Mouse (Mus musculus) heart, adult 9 months (tissue): Measurements from ENCODE around the gene Psmd14.

Experiments used
- DNase-seq, 2 experiments: peaks; one replicate each; pipeline ENCODE4 v3.0.0; 2022; ENCODE audit warnings: low spot score in 2 of 2

Psmd14 gene

DNA sequence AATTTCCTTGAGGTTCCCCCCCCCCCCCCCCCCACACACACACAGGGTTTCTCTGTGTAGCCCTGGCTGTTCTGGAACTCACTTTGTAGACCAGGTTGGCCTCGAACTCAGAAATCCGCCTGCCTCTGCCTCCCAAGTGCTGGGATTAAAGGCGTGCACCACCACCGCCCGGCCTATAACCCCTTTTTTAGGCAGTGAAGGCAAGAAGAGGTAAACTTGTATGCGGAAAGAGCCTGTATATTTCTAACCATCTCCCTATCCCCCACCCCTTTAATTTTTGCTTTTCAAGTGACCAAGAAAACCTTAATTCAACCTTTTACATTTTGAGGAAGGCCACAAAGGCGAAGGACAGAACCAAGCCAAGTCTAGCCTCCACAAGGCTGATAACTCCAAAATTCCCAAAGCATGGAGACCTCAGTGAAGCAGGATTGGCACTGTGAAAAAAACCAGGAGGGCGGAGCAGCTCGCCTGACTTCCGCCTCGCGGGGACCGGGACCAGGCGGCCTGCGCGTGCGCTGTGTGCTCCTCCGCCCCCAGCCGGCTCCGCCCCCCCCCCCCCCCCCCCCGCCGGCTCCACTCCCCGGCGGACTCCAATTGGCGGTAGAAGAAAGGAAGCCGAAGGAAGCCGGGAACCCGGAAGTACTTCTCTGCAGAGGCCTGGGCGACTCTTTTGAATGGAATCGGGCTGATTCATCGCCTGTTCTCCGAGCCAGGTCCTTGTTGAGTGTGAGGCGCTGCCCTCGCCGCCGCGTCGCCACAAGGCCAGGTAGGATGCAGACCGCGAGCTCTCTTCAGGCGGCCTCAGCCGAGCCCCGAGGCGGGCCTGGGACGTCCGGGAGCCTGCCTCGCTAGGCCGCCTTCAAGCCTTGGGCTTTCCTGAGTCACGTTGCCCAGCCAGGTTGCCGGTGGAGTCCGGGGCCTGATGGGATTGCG lies at the start of gene Psmd14:
Psmd14 (plus strand) TSS at position 587 of the 933 bp plus-strand sequence.
- DNase-seq = peak; percentile 88 to 89

DNA sequence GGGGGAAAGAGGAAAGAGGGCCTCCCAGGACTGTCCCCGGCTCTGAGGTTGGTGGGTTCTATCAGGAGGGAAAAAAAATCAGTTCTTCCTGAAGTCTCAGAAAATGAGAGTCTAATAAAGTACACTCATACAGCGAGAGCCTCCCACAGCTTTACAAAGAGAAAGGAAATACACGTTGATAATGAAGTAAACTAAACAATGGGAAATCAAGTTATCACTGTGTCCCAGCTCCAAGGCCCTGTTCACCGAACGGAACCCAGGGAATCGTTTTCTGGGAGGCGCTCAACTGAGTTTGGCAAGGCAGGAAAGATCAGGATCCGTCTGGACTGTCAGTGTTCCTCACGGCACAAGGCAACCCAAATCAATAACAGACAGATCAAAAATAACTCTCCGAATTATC lies 48.7 kb upstream of the Psmd14 start:
- no peak for DNase-seq

DNA sequence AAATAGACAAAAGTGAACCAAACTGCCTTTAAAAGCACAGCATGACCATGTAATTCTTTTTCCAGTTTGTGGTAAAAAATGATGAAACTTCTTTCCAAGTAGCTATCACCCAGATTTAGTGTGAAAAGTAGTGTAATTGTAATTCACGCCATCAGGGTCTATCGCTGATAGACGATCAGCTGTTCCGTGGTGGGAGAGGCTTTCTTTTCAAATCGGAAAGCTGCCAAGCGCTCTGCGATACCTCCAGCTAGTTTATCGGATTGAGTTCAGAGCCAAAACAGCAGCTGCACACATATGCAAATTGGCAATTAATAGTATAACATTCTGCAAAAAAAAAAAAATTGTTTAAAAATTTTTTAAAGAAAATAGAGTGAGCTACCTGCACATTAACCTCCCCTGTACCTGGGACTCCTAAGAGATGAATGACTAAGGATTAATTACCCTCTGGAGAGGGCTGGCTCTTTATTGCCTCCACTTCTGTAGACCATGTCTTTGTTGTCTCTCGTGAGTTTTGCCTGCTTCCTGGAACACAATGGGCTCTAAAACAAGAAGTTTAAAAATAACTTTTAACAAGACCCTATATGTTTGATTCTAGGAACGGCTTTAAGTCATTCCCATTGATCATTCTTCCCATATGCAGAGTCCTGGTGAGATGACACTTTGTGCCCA lies 47.8 kb upstream of the Psmd14 start:
- no peak for DNase-seq

DNA sequence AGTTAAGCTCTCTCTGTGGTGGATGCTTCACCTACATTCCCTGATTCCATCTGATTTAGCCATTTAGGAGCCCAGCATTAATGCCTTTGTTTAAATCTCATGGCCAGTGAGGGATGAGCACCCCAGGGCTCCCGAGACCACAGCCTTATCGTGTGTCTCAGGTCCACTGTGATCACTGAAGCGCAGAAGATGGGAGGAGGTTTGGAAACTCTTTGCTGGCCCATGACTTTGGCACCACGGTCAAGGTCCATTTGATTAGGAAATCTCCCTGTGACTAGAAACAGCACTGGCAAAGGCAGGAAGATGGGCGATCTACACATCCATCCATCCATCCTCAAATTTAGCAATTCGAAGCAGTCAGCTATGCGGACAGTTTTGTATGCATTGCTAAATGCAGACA lies 44.1 kb upstream of the Psmd14 start:
- DNase-seq = no peak

DNA sequence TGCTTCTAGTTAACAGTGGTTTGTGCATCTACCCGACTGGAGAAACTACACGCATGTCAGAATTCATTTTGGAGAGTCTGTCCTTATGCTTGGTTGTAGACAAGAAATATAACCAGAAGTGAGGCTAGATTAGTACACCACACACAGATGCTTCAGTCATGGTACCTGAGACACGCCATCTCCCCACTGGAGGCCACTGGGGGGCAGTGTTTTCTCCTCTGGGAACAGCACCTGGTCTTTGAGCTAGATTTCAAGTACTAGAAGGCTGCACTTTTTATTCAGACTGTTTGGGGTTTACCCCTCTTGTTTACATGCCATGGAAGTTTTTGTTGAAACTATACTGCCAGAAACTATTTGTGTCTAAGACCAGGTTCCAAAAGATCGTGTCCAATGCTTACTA lies 43.2 kb upstream of the Psmd14 start:
- DNase-seq = no peak

DNA sequence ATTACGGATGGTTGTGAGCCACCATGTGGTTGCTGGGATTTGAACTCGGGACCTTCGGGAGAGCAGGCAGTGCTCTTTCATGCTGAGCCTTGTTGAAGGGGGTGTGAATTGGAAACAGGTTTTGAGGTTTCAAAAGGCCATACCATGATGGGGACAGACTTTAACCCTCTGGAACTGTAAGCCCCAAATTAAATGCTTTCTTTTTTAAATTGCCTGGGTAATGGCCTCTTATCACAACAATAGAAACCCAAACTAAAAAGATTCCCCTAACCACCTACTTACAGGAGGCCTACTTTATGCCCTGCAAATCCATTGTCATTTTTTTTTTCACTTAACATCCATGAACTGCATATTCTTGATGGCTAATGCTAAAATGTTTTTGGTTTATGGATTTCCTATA lies 36.9 kb upstream of the Psmd14 start:
- DNase-seq = no peak

DNA sequence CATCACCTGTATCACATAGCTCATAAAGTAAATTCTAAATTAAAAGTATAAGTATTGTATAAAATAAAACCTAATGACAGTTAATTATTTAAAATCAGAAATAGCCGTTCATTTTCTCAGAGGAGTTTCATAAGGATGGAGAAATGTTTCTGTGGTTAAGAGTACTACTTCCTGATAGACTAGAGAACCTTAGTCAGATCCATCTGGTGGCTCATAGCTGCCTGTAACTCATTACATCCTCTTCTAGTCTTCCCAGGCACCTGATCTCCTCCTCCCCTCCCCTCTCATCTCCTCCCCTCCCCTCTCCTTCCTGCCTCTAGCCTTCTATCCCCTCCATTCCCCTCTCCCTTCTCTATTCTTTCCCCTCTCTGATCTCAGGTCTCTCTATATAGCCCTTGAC lies 29.9 kb upstream of the Psmd14 start:
- DNase-seq = no peak

DNA sequence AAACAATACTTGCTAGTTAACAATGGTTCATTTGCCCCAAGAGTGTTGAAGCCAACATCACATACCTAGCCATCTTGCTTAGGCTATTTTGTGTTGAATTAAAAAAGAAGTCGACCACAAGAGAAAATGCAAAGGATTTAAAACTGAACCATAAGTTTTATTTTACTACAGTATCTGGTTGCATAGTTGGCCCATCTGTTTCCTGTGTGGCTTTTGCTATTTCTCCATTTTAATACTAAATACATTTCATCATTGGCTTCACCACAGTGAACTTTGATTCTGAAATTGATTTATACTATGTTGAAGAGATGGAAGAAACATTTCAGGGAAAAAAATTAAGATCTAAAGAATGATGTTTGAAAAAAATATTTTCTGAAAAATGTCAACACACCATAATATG lies 25.0 kb upstream of the Psmd14 start:
- no peak for DNase-seq

DNA sequence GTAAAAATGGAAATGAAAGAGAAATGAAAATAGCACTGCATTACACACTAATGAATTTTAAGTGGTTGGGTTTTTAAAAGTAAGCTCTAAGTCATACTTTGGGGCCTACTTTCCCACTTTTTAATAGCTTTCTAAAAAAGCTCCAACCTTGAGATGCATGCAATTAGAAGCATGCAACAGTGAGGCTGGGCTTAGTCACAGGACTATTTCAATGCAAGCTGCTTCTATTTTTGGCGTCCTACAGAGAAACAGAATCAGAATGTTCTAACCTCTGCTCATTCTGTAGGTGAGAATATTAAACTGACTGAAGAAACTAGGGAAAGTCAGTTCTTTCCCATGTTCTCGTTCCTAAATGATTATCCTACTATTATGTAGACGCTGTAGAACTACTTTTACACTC lies 22.4 kb upstream of the Psmd14 start:
- no peak for DNase-seq

DNA sequence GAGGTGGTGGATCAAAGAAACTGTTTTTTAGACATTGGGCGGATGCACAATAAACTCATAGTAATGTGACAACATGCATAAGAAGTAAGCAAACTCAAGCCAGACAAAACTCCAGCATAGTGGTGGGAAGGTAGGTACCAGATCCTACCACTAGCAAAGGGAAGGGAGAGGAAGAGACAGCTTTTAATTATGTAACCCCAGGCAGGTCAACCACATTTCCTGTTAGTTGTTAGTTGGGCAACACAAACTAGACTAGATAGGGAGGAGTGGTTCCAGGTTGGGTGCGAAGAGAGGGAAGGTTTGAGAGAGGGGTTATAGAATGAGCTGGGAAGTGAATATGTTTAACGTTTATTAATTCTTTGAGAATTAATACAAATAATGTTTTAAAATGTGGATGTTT lies 1.9 kb upstream of the Psmd14 start:
- no peak for DNase-seq

DNA sequence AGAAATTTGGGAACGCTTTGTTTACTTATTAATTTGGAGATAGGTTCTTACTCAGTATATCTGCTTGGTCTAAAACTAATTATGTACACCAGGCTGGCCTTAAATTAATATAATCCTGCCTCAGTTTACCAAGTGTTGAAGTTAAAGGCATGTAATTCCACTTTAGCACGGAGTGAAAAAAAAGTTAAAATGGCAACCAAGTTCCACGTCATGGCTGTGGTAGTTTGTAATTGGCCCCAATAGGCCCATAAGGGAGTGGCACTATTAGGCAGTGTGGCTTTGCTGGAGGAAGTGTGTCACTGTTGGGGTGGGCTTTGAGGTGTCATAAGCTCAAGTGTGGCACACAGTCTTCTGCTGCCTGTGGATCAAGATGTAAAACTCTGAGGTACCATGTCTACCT lies 1.0 kb downstream of the Psmd14 start:
- no peak for DNase-seq

DNA sequence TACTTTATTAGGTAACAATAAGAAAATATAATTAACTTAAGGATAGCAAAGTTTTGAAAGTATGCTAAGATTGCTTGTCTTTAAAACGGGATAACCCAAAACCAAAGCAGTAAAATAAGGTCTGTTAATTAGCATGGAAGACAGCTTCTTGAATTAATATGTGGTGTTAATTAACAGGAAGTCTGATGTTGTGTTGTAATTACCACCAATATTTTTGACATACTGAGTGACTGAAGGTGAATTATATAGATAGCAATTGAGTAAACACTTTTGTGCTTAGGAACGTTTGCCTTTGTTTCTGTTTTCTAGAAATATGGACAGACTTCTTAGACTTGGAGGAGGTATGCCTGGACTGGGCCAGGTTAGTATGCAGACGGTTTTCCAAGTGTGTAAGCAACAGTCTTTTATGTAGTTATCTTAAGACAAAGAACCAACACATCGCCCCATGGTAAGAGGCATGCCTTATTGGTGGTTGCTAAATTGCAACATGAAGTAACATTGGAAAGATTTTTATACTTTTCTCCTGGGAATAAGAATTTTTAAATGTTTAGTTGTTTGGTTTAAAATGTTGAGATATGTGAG lies 11.0 kb downstream of the Psmd14 start:
- no peak for DNase-seq

DNA sequence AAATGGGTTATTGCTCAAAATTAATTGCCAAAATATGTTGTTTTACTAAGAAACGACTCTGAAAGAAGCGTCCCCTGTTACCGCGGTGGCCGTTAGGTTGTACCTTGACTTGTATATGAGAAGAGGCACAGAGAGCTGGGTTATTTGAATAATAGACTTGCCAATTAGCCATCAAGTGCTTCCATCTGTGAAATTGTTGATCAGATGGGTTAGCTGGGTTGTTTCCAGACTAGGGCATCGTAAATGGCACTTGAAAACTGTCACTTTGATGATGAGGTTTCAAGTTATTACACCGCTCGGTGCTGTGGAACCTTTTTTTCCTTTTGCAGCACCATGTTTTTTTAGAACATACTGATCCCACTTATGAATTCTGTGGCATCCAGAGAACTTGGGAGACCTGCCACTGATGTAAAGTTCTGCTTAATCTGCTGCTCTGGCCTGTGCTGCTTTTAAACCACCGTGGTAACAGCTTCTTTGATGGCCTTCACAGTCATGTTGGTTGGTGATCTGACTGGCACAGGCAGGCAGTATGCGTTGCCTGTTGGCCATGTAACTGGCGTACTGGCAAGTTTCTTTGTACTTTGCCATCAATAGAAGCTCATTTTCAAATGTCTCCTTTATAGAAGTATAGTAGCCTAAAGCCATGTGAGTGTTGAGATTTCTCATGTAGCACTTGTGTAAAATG lies 21.4 kb downstream of the Psmd14 start:
- DNase-seq = no peak

DNA sequence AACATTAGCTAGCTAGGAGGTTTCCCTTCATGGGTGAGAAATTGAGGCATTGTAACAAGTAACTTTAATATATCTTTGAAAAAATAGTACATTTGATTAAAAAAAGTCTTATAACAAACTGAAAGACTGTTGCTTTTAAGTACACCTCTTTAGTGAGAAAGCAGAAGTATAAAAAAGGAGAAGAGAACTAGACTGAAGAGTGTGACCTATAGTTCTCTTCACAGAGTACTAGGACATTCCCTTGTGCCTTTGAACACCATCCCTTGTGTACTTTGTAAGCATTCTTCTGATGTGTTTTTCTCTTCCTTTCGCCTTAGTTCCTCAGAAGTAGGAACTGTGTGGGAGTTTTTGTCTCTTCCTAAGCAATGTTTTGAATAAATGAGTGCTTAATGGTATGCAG lies 22.7 kb downstream of the Psmd14 start:
- DNase-seq = no peak

DNA sequence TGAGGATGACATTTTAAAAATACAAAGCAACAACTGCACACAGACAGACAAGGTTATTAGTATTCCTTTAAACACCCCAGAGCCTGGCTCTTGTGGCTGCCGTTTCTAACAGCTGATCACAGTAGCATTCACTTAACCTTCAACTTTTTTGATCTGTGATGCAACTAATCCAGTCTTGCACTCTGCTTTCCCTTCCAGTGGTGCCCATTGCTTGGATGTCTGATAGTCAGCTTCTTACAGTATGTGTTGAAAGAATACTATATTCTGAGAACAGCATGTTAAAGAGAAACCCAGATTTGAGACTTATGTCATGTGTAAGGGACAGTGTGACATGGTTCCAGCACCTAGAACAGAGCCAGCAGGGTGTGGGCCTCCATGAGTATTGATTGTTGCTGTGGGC lies 34.6 kb downstream of the Psmd14 start:
- no peak for DNase-seq

DNA sequence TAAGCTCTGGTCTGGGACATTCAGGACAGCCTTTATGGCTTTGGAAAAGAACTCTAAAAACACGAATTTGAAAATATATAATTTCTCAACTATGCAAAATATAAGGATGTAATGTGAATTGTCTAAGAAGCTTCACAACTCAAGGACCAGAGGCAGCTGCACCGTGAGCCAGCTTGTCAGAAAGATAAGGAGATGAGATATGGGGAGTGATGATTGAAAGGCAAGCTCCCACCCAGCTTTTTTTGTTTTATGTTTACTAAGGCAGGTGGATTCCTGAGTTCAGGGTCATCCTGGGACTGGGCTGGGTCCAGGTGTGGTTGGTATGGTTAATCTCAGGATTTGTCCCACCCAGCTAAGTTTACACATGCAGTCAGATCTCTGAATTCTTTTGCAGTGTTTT lies 35.1 kb downstream of the Psmd14 start:
- DNase-seq = no peak

DNA sequence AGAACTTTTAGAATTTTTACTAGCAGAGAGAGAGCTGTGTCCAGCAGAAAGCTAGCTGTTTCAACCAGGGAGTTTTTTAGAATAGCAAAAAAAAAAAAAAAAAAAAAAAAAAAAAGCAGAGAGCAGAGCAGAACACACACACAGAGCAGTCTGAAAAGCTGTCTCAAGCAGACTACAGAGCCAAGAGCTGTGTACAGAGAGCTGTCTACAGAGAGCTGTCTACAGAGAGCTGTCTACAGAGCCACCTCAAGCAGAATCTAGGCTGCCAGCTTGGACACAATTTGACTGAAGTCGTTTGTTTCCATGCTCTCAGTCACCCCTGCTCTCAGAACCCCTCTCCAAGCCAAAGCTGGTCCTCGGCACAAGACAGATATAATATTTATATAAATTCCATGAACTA lies 35.9 kb downstream of the Psmd14 start:
- DNase-seq = no peak

DNA sequence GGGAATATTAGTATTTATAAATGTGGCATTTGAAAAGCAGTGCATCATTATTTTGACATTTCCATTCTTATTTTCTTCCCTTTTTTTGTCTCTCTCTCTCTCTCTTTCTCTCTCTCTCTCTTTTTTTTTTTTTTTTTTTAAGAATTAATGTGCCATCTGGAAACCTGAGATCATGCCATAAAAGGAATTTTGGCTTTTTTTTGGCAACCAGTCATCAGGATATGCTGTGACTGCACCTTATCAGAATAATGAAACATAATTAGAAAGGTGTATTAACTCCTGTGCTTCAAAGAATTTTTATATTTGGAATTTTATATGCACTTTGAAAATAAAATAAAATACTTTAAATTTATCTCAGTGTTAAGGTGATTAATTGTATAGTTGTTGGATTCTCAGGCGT lies 39.2 kb downstream of the Psmd14 start:
- DNase-seq = no peak

DNA sequence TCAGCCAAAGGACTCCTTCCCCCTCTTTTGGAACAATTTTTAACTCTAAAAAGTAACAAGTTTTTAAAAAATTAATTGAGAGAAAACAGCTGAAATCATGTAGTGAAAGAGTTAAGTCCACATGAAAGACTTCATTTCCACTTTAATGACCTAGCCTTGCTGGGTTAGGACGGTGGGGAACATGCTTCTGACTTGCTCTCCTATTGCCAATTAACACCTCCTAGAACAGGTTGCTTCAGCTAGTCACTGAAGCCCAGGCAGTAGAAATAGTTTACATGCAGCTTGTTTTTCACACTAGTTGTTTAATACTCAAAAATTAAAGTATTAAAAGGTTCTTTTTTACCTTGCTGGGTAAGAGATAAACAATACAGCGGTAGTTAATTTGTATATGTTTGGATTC lies 39.8 kb downstream of the Psmd14 start:
- DNase-seq = no peak

DNA sequence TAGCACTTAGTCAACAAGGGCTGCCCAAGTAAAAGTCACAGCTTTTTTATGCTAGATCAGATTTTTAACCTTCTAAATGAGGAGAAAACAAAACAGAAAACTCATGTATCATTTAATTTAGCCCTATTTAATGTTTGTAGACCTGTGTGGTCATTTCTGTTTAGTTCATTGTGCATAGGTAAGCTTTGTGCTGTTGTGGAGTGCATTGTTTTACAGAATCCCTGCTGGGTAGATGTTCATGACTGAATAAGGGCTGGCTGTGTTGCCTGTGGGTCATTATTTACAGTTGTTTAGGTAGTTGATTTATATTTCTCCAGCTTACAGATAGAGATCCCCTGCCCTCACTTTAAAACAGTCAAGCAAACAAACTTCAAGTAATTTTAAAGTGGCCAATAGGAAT lies 40.9 kb downstream of the Psmd14 start:
- DNase-seq = no peak

DNA sequence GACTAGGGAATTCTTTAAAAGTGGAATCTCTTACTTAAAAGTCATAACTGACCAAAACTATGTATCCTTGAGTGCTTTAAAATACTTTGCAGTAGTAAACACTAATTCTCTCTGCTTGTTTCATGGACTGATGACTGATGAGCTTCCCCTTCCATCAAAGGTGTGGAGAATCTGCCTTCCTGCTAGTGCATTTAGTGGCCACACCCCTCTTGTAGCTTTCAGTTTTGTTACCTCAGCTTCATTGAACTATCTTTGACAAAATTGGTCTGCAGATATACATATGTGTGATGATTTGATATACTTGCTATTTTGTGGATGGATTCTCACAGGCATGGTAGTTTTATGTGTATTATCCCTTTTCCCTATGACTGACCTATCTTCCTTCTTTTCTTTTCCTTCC lies 43.5 kb downstream of the Psmd14 start:
- no peak for DNase-seq

DNA sequence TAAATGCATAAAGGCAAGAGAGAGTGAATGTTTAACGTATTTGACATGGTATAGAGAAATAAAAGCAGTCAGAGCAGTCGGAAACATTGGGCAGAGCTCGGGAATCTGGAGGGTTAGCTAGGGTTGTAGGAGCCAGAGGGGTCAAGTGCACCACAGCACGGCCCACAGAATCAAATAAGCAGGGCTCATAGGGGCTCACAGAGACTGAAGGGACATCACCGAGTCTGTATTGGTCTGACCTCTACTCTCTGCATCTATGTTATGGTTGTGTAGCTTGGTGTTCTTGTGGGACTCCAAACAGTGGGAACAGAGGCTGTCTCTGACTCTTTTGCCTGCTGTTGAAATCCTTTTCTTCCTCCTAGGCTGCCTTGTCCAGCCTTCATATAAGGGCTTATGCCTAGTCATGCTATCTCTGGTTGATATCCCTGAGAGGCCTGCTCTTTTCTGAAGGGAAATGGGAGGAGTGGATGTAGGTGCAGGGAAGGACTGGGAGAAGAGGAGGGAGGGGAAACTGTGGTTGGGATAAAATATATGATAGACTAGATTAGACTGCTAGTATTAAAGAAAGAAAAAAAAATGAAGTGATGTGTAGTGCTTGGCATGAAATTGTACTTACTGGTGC lies 47.9 kb downstream of the Psmd14 start:
- DNase-seq = no peak
